Mouse (Mus musculus) CH12.LX (cell line): ENCODE results near the gene Mfsd4a. TPM values are rescaled to one million over a fixed set of nuclear protein-coding genes. Genes with fewer than 3 reads are reported as not detected.

ENCODE experiments used
- DNase-seq: peaks from one replicate; pipeline ENCODE4 v3.0.0-alpha.2; 2013; ENCODE audit errors: extremely low read depth
- H3K27ac ChIP-seq: 2 replicates; pipeline ENCODE4 v1.5.1; 2012; ENCODE audit warnings: low read depth, mild to moderate bottlenecking, control low read depth, moderate library complexity; ENCODE audit not compliant: insufficient read depth
- H3K27me3 ChIP-seq: replicated peaks from 2 replicates; pipeline ENCODE3; 2012; ENCODE audit warnings: inconsistent platforms
- H3K36me3 ChIP-seq, 2 experiments: replicated peaks in 1 of 2; 2 replicates each; pipeline versions ENCODE3 to v1.6.1; 2012; ENCODE audit warnings: inconsistent platforms in 1 of 2, low read length in 1 of 2, mild to moderate bottlenecking in 1 of 2, mixed read lengths in 1 of 2, moderate library complexity in 1 of 2; ENCODE audit not compliant: control insufficient read depth in 1 of 2, insufficient read depth in 1 of 2
- H3K4me1 ChIP-seq, 2 experiments: 2 replicates each; pipeline ENCODE4 v1.6.1; 2012; ENCODE audit warnings: inconsistent platforms in 1 of 2, moderate library complexity in 1 of 2; ENCODE audit not compliant: insufficient read depth in 2 of 2, control insufficient read depth in 1 of 2
- H3K4me2 ChIP-seq: 2 replicates; pipeline ENCODE4 v1.6.1; 2012; ENCODE audit warnings: low read depth, mild to moderate bottlenecking, control low read depth; ENCODE audit not compliant: poor library complexity, insufficient read depth, severe bottlenecking
- H3K4me3 ChIP-seq, 3 experiments: fragments of 150-350 bp in 1 of 3; sonication (generic) in 1 of 3; replicated peaks in 1 of 3; 2 replicates each; pipeline versions ENCODE3 to v1.5.1; 2011 to 2012; ENCODE audit warnings: low read depth in 2 of 3, low read length in 2 of 3, mild to moderate bottlenecking in 2 of 3, moderate library complexity in 2 of 3, control low read depth in 1 of 3, improper control_type of control experiment in 1 of 3, inconsistent platforms in 1 of 3, mixed read lengths in 1 of 3; ENCODE audit not compliant: poor library complexity in 1 of 3
- H3K79me2 ChIP-seq: replicated peaks from 2 replicates; pipeline ENCODE4 v1.6.1; 2012; ENCODE audit warnings: mild to moderate bottlenecking, moderate library complexity; ENCODE audit not compliant: control insufficient read depth, poor library complexity, insufficient read depth, severe bottlenecking; ENCODE audit errors: extremely low read depth
- H3K9ac ChIP-seq: 2 replicates; pipeline ENCODE4 v1.6.1; 2012; ENCODE audit warnings: low read depth, mild to moderate bottlenecking, control low read depth, moderate library complexity; ENCODE audit not compliant: insufficient read depth
- H3K9me3 ChIP-seq: replicated peaks from 2 replicates; pipeline ENCODE3; 2012; ENCODE audit warnings: low read length, inconsistent platforms, mixed read lengths
- BHLHE40 ChIP-seq: IDR thresholded peaks from 2 replicates; pipeline ENCODE4 v1.6.1; 2011; ENCODE audit warnings: mild to moderate bottlenecking, low read depth, low read length, improper control_type of control experiment
- CHD1 ChIP-seq: IDR thresholded peaks from 2 replicates; pipeline ENCODE4 v1.6.1; 2012; ENCODE audit warnings: low read depth, low read length, improper control_type of control experiment, inconsistent platforms
- CHD2 ChIP-seq: IDR thresholded peaks from 2 replicates; pipeline ENCODE4 v1.6.1; 2011; ENCODE audit warnings: low read length, improper control_type of control experiment
- CTCF ChIP-seq, 2 experiments: IDR thresholded peaks in 1 of 2; conservative IDR thresholded peaks in 1 of 2; 2 replicates each; pipeline ENCODE4 v1.5.1; 2011 to 2012; ENCODE audit warnings: low read depth in 2 of 2, low read length in 2 of 2, improper control_type of control experiment in 1 of 2, inconsistent platforms in 1 of 2, mild to moderate bottlenecking in 1 of 2, moderate library complexity in 1 of 2
- EP300 ChIP-seq: IDR thresholded peaks from 2 replicates; pipeline ENCODE4 v1.6.1; 2011; ENCODE audit warnings: low read length, improper control_type of control experiment
- ETS1 ChIP-seq: conservative IDR thresholded peaks from 2 replicates; pipeline ENCODE4 v1.6.1; 2012; ENCODE audit warnings: low read depth, mild to moderate bottlenecking, inconsistent platforms, low read length, improper control_type of control experiment, moderate library complexity
- GABPA ChIP-seq: IDR thresholded peaks from 2 replicates; pipeline ENCODE4 v1.6.1; 2012; ENCODE audit warnings: low read depth, low read length, improper control_type of control experiment, inconsistent platforms; ENCODE audit not compliant: insufficient replicate concordance
- HCFC1 ChIP-seq: IDR thresholded peaks from 2 replicates; pipeline ENCODE4 v1.6.1; 2012; ENCODE audit warnings: low read depth, mild to moderate bottlenecking, inconsistent platforms, low read length, improper control_type of control experiment
- IRF4 ChIP-seq: IDR thresholded peaks from 2 replicates; pipeline ENCODE4 v1.6.1; 2014; ENCODE audit warnings: low read depth, mild to moderate bottlenecking, inconsistent platforms, low read length, improper control_type of control experiment
- JUN ChIP-seq: IDR thresholded peaks from 2 replicates; pipeline ENCODE4 v1.6.1; 2011; ENCODE audit warnings: low read depth, mild to moderate bottlenecking, low read length, improper control_type of control experiment, moderate library complexity; ENCODE audit not compliant: insufficient read depth
- JUND ChIP-seq: conservative IDR thresholded peaks from 2 replicates; pipeline ENCODE4 v1.6.1; 2011; ENCODE audit warnings: low read depth, low read length, improper control_type of control experiment
- KAT2A ChIP-seq: IDR thresholded peaks from 2 replicates; pipeline ENCODE4 v1.6.1; 2012; ENCODE audit warnings: low read length, improper control_type of control experiment, inconsistent platforms; ENCODE audit not compliant: insufficient replicate concordance
- MAFK ChIP-seq: IDR thresholded peaks from 2 replicates; pipeline ENCODE4 v1.6.1; 2011; ENCODE audit warnings: low read length, improper control_type of control experiment; ENCODE audit not compliant: insufficient replicate concordance
- MAX ChIP-seq: IDR thresholded peaks from 2 replicates; pipeline ENCODE4 v1.6.1; 2011; ENCODE audit warnings: low read length, improper control_type of control experiment
- MAZ ChIP-seq: IDR thresholded peaks from 2 replicates; pipeline ENCODE4 v1.6.1; 2012; ENCODE audit warnings: low read depth, mild to moderate bottlenecking, inconsistent platforms, low read length, improper control_type of control experiment, moderate library complexity
- MEF2A ChIP-seq: IDR thresholded peaks from 2 replicates; pipeline ENCODE4 v1.6.1; 2014; ENCODE audit warnings: low read depth, mild to moderate bottlenecking, inconsistent platforms, low read length, improper control_type of control experiment, borderline replicate concordance
- NRF1 ChIP-seq: IDR thresholded peaks from 2 replicates; pipeline ENCODE4 v1.6.1; 2014; ENCODE audit warnings: low read depth, mild to moderate bottlenecking, inconsistent platforms, low read length, improper control_type of control experiment, moderate library complexity
- PAX5 ChIP-seq: IDR thresholded peaks from 2 replicates; pipeline ENCODE4 v1.6.1; 2012; ENCODE audit warnings: low read length, inconsistent platforms, mixed read lengths
- POLR2AphosphoS2 ChIP-seq: IDR thresholded peaks from 2 replicates; pipeline ENCODE4 v1.6.1; 2011; ENCODE audit warnings: low read depth, low read length, improper control_type of control experiment
- RAD21 ChIP-seq: IDR thresholded peaks from 2 replicates; pipeline ENCODE4 v1.6.1; 2011; ENCODE audit warnings: low read depth, mild to moderate bottlenecking, low read length, improper control_type of control experiment, moderate library complexity
- RCOR1 ChIP-seq: conservative IDR thresholded peaks from 2 replicates; pipeline ENCODE4 v1.6.1; 2012; ENCODE audit warnings: low read depth, mild to moderate bottlenecking, inconsistent platforms, low read length, improper control_type of control experiment
- SIN3A ChIP-seq: IDR thresholded peaks from 2 replicates; pipeline ENCODE4 v1.6.1; 2012; ENCODE audit warnings: low read length, improper control_type of control experiment, inconsistent platforms
- SMC3 ChIP-seq: IDR thresholded peaks from 2 replicates; pipeline ENCODE4 v1.6.1; 2011; ENCODE audit warnings: low read depth, low read length, improper control_type of control experiment
- TBP ChIP-seq: conservative IDR thresholded peaks from 2 replicates; pipeline ENCODE4 v1.6.1; 2011; ENCODE audit warnings: low read depth, low read length, improper control_type of control experiment
- TCF12 ChIP-seq: IDR thresholded peaks from 2 replicates; pipeline ENCODE4 v1.6.1; 2014; ENCODE audit warnings: low read depth, mild to moderate bottlenecking, inconsistent platforms, low read length, improper control_type of control experiment
- UBTF ChIP-seq: IDR thresholded peaks from 2 replicates; pipeline ENCODE4 v1.6.1; 2012; ENCODE audit warnings: low read depth, mild to moderate bottlenecking, inconsistent platforms, low read length, improper control_type of control experiment, moderate library complexity
- USF1 ChIP-seq: IDR thresholded peaks from 2 replicates; pipeline ENCODE4 v1.6.1; 2014; ENCODE audit warnings: low read depth, mild to moderate bottlenecking, inconsistent platforms, low read length, improper control_type of control experiment
- USF2 ChIP-seq: conservative IDR thresholded peaks from 2 replicates; pipeline ENCODE4 v1.6.1; 2011; ENCODE audit warnings: low read depth, low read length, improper control_type of control experiment
- ZC3H11A ChIP-seq: IDR thresholded peaks from 2 replicates; pipeline ENCODE4 v1.6.1; 2012; ENCODE audit warnings: low read depth, mild to moderate bottlenecking, inconsistent platforms, low read length, improper control_type of control experiment
- ZKSCAN1 ChIP-seq: IDR thresholded peaks from 2 replicates; pipeline ENCODE4 v1.6.1; 2012; ENCODE audit warnings: low read depth, inconsistent platforms, low read length, improper control_type of control experiment, borderline replicate concordance
- ZMIZ1 ChIP-seq: IDR thresholded peaks from 2 replicates; pipeline ENCODE4 v1.6.1; 2012; ENCODE audit warnings: low read depth, mild to moderate bottlenecking, inconsistent platforms, low read length, improper control_type of control experiment
- dilution Hi-C: fragments of 300-500 bp; cut with MboI; formaldehyde crosslinking; loops from 2 replicates; pipeline ENCODE4 v1.14.3; 2020; ENCODE audit warnings: low sequenced_read_pairs; ENCODE audit not compliant: extremely low pct_unique_long_range_greater_than_20kb, extremely low pct_ligation_motif_present
- in situ Hi-C: fragments of 300-500 bp; cut with MboI; formaldehyde crosslinking; loops from 3 replicates; pipeline ENCODE4 v1.14.3; 2019; ENCODE audit warnings: low sequenced_read_pairs, low pct_ligation_motif_present, low pct_unique_long_range_greater_than_20kb, mixed read lengths
- polyA plus RNA-seq: library from polyadenylated mRNA; unstranded; fragments of >175 nt; gene quantifications from 2 replicates; pipeline ENCODE4 v1.2.1, GENCODE M21; 2012; ENCODE audit warnings: low read depth; ENCODE audit not compliant: insufficient read length
- total RNA-seq, 2 experiments: library from RNA; depleted of rRNA; stranded (reverse); fragments of 300-350 nt in 1 of 2; fragments of >200 nt in 1 of 2; gene quantifications; 2 replicates each; pipeline ENCODE4 v1.2.3; 2012 to 2014

Gene Mfsd4a
- total and polyA plus RNA-seq, 3 experiments, result 1.4 to 11.8 (median 5.2) TPM

DNA sequence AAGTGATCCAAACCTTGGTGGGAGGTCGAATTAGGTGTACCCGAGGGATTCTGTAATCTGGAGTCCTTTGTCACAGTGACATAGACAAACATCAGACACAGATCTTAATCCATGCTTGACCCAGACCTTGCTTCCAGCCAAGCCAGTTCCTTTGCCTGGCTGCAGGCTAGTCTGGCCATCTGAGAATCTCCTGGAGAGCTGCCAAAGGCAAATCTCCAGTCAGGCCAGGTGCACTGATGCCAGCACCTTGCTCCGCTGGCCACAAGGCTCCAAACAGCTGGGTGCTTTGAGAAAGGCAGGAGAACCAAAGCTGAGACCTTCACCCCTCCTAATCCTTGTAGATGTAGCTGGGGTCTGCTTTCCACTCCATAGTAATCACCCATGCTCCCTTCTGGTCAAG lies 16.1 kb downstream of the Mfsd4a start:
- H3K9ac ChIP-seq, result no peak overlapping the region
- no peaks in the 10 kb centered on the region for H3K9me3 ChIP-seq
- no peaks in the 10 kb centered on the region for H3K79me2 ChIP-seq
- H3K27ac ChIP-seq, result no peak overlapping the region
- no peaks in the 10 kb centered on the region for H3K27me3 ChIP-seq
- H3K4me2 ChIP-seq, result no peak overlapping the region
- in situ Hi-C loops (no loop called here), dilution Hi-C loops (no loop called here)
- DNase-seq, result no peak
- H3K4me3 ChIP-seq, result no peak overlapping the region
- H3K4me1 ChIP-seq, result peaks cover 3 to 34% of the 10 kb centered on the region in 2 experiments; a peak in 3 of 4 replicates
- TF ChIP-seq ZMIZ1 (no peak), USF2 (no peak), UBTF (no peak), NRF1 (no peak), MAX (no peak), BHLHE40 (no peak), MAFK (no peak), POLR2AphosphoS2 (no peak), MAZ (no peak), JUN (no peak), CHD2 (no peak), ZKSCAN1 (no peak), PAX5 (no peak), SIN3A (no peak), CHD1 (no peak), EP300 (no peak), ZC3H11A (no peak)
- H3K36me3 ChIP-seq, result peaks cover 0 to 3% of the 10 kb centered on the region in 2 experiments

DNA sequence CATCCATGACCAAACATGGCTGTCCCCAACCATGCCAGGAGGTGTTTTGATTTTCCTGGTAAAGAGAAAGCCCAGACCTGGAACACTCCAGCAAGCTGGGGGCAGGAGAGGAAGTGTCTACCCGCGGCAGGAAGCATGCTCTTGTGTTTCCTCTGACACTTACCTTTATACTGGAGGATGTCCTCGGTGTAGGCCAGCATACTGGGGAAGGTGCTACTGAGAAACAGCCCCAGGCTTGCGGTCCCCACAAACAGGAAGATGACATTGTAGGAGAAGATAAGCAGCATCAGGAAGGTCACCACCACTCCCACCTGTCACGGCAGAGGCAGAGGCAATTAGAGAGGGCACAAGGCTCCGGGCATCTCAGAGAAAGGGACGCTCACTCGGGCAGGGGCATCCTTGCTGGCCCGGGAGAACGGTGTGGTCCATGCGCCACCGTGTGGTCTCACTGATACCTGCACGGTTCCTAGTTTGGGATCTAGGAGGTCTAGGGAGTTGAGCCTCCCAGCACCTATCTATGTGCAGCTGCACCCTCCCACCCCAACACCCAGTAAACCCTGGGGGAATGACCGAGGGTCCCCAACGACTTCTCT lies 21.6 kb downstream of the Mfsd4a start:
- in situ Hi-C loops (no loop called here), dilution Hi-C loops (no loop called here)
- no peaks in the 10 kb centered on the region for H3K27me3 ChIP-seq
- H3K4me2 ChIP-seq, result no peak overlapping the region
- no peaks in the 10 kb centered on the region for H3K79me2 ChIP-seq
- no peaks in the 10 kb centered on the region for H3K9me3 ChIP-seq
- no peak overlapping the region for H3K4me3 ChIP-seq
- H3K4me1 ChIP-seq, result peaks cover 3 to 4% of the 10 kb centered on the region in 2 experiments; a peak in 3 of 4 replicates
- no peak overlapping the region for H3K9ac ChIP-seq
- DNase-seq, result peak; percentile 63
- H3K27ac ChIP-seq, result no peak overlapping the region
- H3K36me3 ChIP-seq, result peaks cover 0 to 7% of the 10 kb centered on the region in 2 experiments
- TF ChIP-seq MAFK (no peak), RCOR1 (peak; percentile 34; the same call in 1 of the 2 replicates), HCFC1 (no peak), JUND (no peak), BHLHE40 (0 out of 2 replicates have a peak, but pooled peaks have one; percentile 22), MEF2A (peak; percentile 43; the same call in 1 of the 2 replicates), USF1 (no peak), CHD2 (no peak), IRF4 (peak; percentile 47; the same call in 1 of the 2 replicates), PAX5 (no peak), TCF12 (peak; percentile 42; the same call in 1 of the 2 replicates), JUN (no peak; the same call in 1 of the 2 replicates), RAD21 (peak; percentile 89), ETS1 (no peak), GABPA (no peak), SMC3 (peak; percentile 99), ZKSCAN1 (no peak), MAX (no peak), CTCF (conservative IDR thresholded peaks at IDR 0.05 in 1 of 2, IDR thresholded peaks at IDR 0.05 in 1 of 2; ENCODE audit: low read depth in 2 of 2, low read length in 2 of 2) (peak; percentile 35 to 95; a peak in 3 of 4 replicates), USF2 (no peak), TBP (no peak), SIN3A (0 out of 2 replicates have a peak, but pooled peaks have one; percentile 33), KAT2A (no peak), NRF1 (no peak)
